Mouse (Mus musculus) layer of hippocampus, adult 11-12 months (tissue): ENCODE measurements around the gene 4930469K13Rik.

Experiments
- DNase-seq: peaks from one replicate; pipeline ENCODE4 v3.0.0; 2022; ENCODE audit warnings: low spot score

Gene 4930469K13Rik

GRCm38 (mm10) chr11:34035909-34036658, 62.3 kb downstream of the 4930469K13Rik start:
- DNase-seq = no peak

- DNase-seq = no peak
These were observed 63.6 kb downstream of the 4930469K13Rik start for GRCm38 (mm10) chr11:34034794-34035193.

GRCm38 (mm10) chr11:34034008-34034505, 64.3 kb downstream of the 4930469K13Rik start:
- no peak for DNase-seq

GRCm38 (mm10) chr11:34031015-34031805, 67.1 kb downstream of the 4930469K13Rik start:
- no peak for DNase-seq

GRCm38 (mm10) chr11:34029658-34030057, 68.7 kb downstream of the 4930469K13Rik start:
- DNase-seq = no peak

GRCm38 (mm10) chr11:34025091-34025490, 73.3 kb downstream of the 4930469K13Rik start:
- no peak for DNase-seq

- no peak for DNase-seq
These were observed 86.2 kb downstream of the 4930469K13Rik start for GRCm38 (mm10) chr11:34012007-34012652.

- DNase-seq = peak; percentile 27
These were observed 87.5 kb downstream of the 4930469K13Rik start for GRCm38 (mm10) chr11:34010859-34011172.

GRCm38 (mm10) chr11:34010133-34010858, 88.1 kb downstream of the 4930469K13Rik start:
- no peak for DNase-seq

- DNase-seq = no peak
These were observed 88.9 kb downstream of the 4930469K13Rik start for GRCm38 (mm10) chr11:34009316-34010087.

- peak; percentile 63 for DNase-seq
These were observed 89.7 kb downstream of the 4930469K13Rik start for GRCm38 (mm10) chr11:34008702-34009101.

GRCm38 (mm10) chr11:34008214-34008613, 90.1 kb downstream of the 4930469K13Rik start:
- no peak for DNase-seq

GRCm38 (mm10) chr11:34007616-34008015, 90.7 kb downstream of the 4930469K13Rik start:
- DNase-seq = no peak

GRCm38 (mm10) chr11:34002593-34002965, 95.8 kb downstream of the 4930469K13Rik start:
- no peak for DNase-seq

GRCm38 (mm10) chr11:34001938-34002592, 96.3 kb downstream of the 4930469K13Rik start:
- DNase-seq = peak; percentile 71

- no peak for DNase-seq
These were observed 97.9 kb downstream of the 4930469K13Rik start for GRCm38 (mm10) chr11:34000416-34000815.

GRCm38 (mm10) chr11:33998244-33998643, 100.1 kb downstream of the 4930469K13Rik start:
- DNase-seq = no peak

GRCm38 (mm10) chr11:33993496-33993895, 104.9 kb downstream of the 4930469K13Rik start:
- DNase-seq = no peak

- no peak for DNase-seq
These were observed 105.4 kb downstream of the 4930469K13Rik start, which contains the start of gene Kcnip1 for GRCm38 (mm10) chr11:33992938-33993337. TSS of gene Kcnip1 (minus strand) at chr11:33993152.

GRCm38 (mm10) chr11:33990002-33990401, 108.4 kb downstream of the 4930469K13Rik start:
- DNase-seq = no peak

- DNase-seq = no peak
These were observed 111.8 kb downstream of the 4930469K13Rik start for GRCm38 (mm10) chr11:33986525-33986924.
